Mouse (Mus musculus) stomach, postnatal 0 days (tissue): Measurements from ENCODE around the gene Susd3. TPM values are rescaled to one million over a fixed set of nuclear protein-coding genes. Genes with fewer than 3 reads are reported as not detected.

Source experiments
- ATAC-seq: fragments of 200-750 bp; cut with Nextera tagmentation; 2 replicates; pipeline ENCODE4 v1.8.0; 2017; ENCODE audit not compliant: low FRiP score, low TSS enrichment
- DNase-seq: peaks from one replicate; pipeline ENCODE4 v3.0.0-alpha.2; 2016; ENCODE audit warnings: low spot score
- H3K27ac ChIP-seq: fragments of 300-500 bp; sonication (generic); replicated peaks from 2 replicates; pipeline ENCODE4 v1.5.1; 2014; ENCODE audit warnings: mild to moderate bottlenecking, control low read depth
- H3K27me3 ChIP-seq: fragments of 300-500 bp; sonication (generic); 2 replicates; pipeline ENCODE4 v1.6.1; 2014; ENCODE audit warnings: low read length; ENCODE audit not compliant: control insufficient read depth, insufficient read depth
- H3K36me3 ChIP-seq: fragments of 300-500 bp; sonication (generic); 2 replicates; pipeline ENCODE4 v1.6.1; 2014; ENCODE audit warnings: low read length, mixed read lengths; ENCODE audit not compliant: control insufficient read depth, insufficient read depth
- H3K4me1 ChIP-seq: fragments of 300-500 bp; sonication (generic); replicated peaks from 2 replicates; pipeline ENCODE4 v1.6.1; 2014; ENCODE audit warnings: antibody characterized with exemption; ENCODE audit not compliant: control insufficient read depth, insufficient read depth
- H3K4me2 ChIP-seq: fragments of 300-500 bp; sonication (generic); replicated peaks from 2 replicates; pipeline ENCODE4 v1.6.1; 2014; ENCODE audit warnings: low read depth, mild to moderate bottlenecking, control low read depth, moderate library complexity
- H3K4me3 ChIP-seq: fragments of 300-500 bp; sonication (generic); 2 replicates; pipeline ENCODE4 v1.5.1; 2014; ENCODE audit warnings: low read depth, low read length, control low read depth
- H3K9ac ChIP-seq: fragments of 300-500 bp; sonication (generic); 2 replicates; pipeline ENCODE4 v1.6.1; 2014; ENCODE audit warnings: mild to moderate bottlenecking, low read length, control low read depth, mixed read lengths
- H3K9me3 ChIP-seq: fragments of 300-500 bp; sonication (generic); 2 replicates; pipeline ENCODE4 v1.6.1; 2016; ENCODE audit warnings: low read length; ENCODE audit not compliant: control insufficient read depth
- CTCF ChIP-seq: IDR thresholded peaks from 2 replicates; pipeline ENCODE4 v1.5.1; 2016; ENCODE audit warnings: antibody characterized with exemption, low read depth, mild to moderate bottlenecking, moderate library complexity
- EP300 ChIP-seq: optimal IDR thresholded peaks from 2 replicates; pipeline ENCODE3; 2016; ENCODE audit warnings: antibody characterized with exemption
- WGBS: fragments of 180-500 bp; shearing (Covaris S2); extraction: QIAGEN DNeasy Blood & Tissue Kit; methylation state at CpG from one replicate; pipeline ENCODE4 v1.1.7; 2014; 5-methylcytosine and 5-hydroxymethylcytosine counted together
- polyA plus RNA-seq: library from polyadenylated mRNA; unstranded; fragments of >200 nt; fragmentation: Nextera tagmentation; extraction: Ambion mirVana; gene quantifications from 2 replicates; pipeline ENCODE4 v1.2.1, GENCODE M21; 2015

Susd3 gene
- polyA plus RNA-seq, 1 experiment from 2014 or later, result 1.2 TPM

GRCm38 (mm10) chr13:49233792-49234572 is 14.5 kb downstream of the Susd3 start:
- H3K36me3 ChIP-seq, result no peaks in the 10 kb centered on the region
- H3K27me3 ChIP-seq, result no peaks in the 10 kb centered on the region
- ATAC-seq (no peak), DNase-seq (no peak)
- TF ChIP-seq CTCF (no peak), EP300 (no peak)
- no peak overlapping the region for H3K4me3 ChIP-seq
- no peaks in the 10 kb centered on the region for H3K4me1 ChIP-seq
- no peak overlapping the region for H3K27ac ChIP-seq
- H3K9me3 ChIP-seq, result no peaks in the 10 kb centered on the region
- WGBS, result 81% methylated on average over 8 of the region's 8 CpGs
- no peak overlapping the region for H3K9ac ChIP-seq
- H3K4me2 ChIP-seq, result no peak overlapping the region

GRCm38 (mm10) chr13:49225633-49226032 is 22.9 kb downstream of the Susd3 start:
- Histone ChIP-seq H3K4me1 (no peaks in the 10 kb centered on the region), H3K4me2 (no peak overlapping the region), H3K27ac (no peak overlapping the region), H3K4me3 (no peak overlapping the region), H3K36me3 (no peaks in the 10 kb centered on the region), H3K27me3 (no peaks in the 10 kb centered on the region), H3K9me3 (no peaks in the 10 kb centered on the region), H3K9ac (no peak overlapping the region)
- 0 out of 2 replicates have a peak, but pooled peaks have one; percentile 35 for ATAC-seq
- TF ChIP-seq CTCF (no peak), EP300 (no peak)
- 40% methylated on average over 4 of the region's 4 CpGs for WGBS
- no peak for DNase-seq

- H3K36me3 ChIP-seq, result no peaks in the 10 kb centered on the region
- no peak overlapping the region for H3K4me2 ChIP-seq
- TF ChIP-seq EP300, result no peak
- TF ChIP-seq CTCF, result no peak
- no peaks in the 10 kb centered on the region for H3K9me3 ChIP-seq
- DNase-seq (no peak), ATAC-seq (no peak)
- H3K4me1 ChIP-seq, result no peaks in the 10 kb centered on the region
- 58% methylated on average over 3 of the region's 3 CpGs for WGBS
- no peaks in the 10 kb centered on the region for H3K27me3 ChIP-seq
- no peak overlapping the region for H3K9ac ChIP-seq
- H3K27ac ChIP-seq, result no peak overlapping the region
- no peak overlapping the region for H3K4me3 ChIP-seq
These were observed 23.3 kb downstream of the Susd3 start for GRCm38 (mm10) chr13:49225159-49225558.

GRCm38 (mm10) chr13:49224729-49225128 is 23.8 kb downstream of the Susd3 start:
- TF ChIP-seq EP300 (no peak), CTCF (no peak)
- Histone ChIP-seq H3K9me3 (no peaks in the 10 kb centered on the region), H3K27ac (no peak overlapping the region), H3K4me1 (no peaks in the 10 kb centered on the region), H3K4me2 (no peak overlapping the region), H3K36me3 (no peaks in the 10 kb centered on the region), H3K4me3 (no peak overlapping the region), H3K9ac (no peak overlapping the region), H3K27me3 (no peaks in the 10 kb centered on the region)
- DNase-seq (no peak), ATAC-seq (no peak)
- 26% methylated on average over 6 of the region's 6 CpGs for WGBS

GRCm38 (mm10) chr13:49224314-49224713 is 24.2 kb downstream of the Susd3 start:
- no peaks in the 10 kb centered on the region for H3K4me1 ChIP-seq
- H3K4me2 ChIP-seq, result no peak overlapping the region
- H3K36me3 ChIP-seq, result no peaks in the 10 kb centered on the region
- ATAC-seq, result 0 out of 2 replicates have a peak, but pooled peaks have one; percentile 37
- 9% methylated on average over 10 of the region's 10 CpGs for WGBS
- no peaks in the 10 kb centered on the region for H3K27me3 ChIP-seq
- H3K27ac ChIP-seq, result no peak overlapping the region
- no peak overlapping the region for H3K4me3 ChIP-seq
- TF ChIP-seq EP300 (no peak), CTCF (no peak)
- H3K9me3 ChIP-seq, result no peaks in the 10 kb centered on the region
- no peak overlapping the region for H3K9ac ChIP-seq
- DNase-seq, result peak; percentile 49

- Histone ChIP-seq H3K27me3 (no peaks in the 10 kb centered on the region), H3K27ac (no peak overlapping the region), H3K9ac (no peak overlapping the region), H3K9me3 (no peaks in the 10 kb centered on the region), H3K4me2 (no peak overlapping the region), H3K36me3 (no peaks in the 10 kb centered on the region), H3K4me3 (no peak overlapping the region), H3K4me1 (peaks cover 6% of the 10 kb centered on the region)
- DNase-seq, result no peak
- no peak for ATAC-seq
- TF ChIP-seq CTCF (peak; percentile 50), EP300 (no peak)
- 26% methylated on average over 5 of the region's 5 CpGs for WGBS
These were observed 27.6 kb downstream of the Susd3 start for GRCm38 (mm10) chr13:49220912-49221311.
